Mouse (Mus musculus): Measurements from ENCODE around the gene Barx2.
A peak's percentile ranks its signal among the peaks of the same experiment; 100 is the strongest.
"Not testable (repeated sequence)": the region's sequence is repeated elsewhere in the genome, so short reads cannot be mapped to it uniquely, and the experiment has no call there.

The Barx2 gene

DNA sequence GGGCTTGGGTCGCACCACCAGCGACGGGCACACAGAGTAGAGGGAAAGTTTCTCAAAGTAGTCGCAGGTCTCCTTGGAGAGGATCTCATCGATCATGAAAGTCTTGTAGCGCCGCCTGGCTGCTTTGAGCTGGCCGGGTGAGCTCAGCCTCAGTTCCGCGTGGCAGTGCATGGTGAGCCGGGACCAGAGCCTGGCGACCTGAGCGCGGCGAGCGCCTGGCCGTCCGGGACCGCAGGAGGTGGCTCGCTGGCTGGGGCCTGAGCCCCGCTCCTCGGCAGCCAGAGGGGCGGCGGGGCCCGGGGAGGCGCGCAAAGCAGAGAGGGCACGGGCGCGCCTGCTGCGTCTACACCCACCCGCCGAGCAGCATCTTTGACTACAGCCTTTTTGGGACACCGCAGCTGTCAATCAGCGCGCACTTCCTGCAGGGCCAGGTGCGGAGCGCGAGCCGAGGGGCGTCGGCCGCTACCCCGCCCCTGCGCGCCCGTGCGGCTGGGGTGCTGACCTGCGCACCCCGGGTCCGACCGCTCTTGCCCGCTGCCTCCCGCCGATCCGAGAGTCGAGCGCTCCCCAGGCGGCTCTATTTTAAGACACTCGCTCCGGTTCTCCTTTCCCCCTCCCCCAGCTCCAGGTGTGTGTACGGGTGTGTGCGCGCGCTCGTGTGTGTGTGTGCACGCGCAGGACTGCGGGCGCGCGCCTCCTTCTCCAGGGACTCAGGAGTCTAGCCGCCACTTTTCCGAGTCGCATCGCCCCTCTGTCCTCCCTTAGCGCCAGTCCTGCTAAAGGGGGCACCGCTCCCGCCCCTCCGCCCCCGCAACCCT, at the start of gene Barx2:
Gene Barx2, minus strand, starts transcription at position 542 of the 818 bp plus-strand sequence.
- peak; percentile 84 for DNase-seq (ENCODE audit: low spot score in 2 of 2)

DNA sequence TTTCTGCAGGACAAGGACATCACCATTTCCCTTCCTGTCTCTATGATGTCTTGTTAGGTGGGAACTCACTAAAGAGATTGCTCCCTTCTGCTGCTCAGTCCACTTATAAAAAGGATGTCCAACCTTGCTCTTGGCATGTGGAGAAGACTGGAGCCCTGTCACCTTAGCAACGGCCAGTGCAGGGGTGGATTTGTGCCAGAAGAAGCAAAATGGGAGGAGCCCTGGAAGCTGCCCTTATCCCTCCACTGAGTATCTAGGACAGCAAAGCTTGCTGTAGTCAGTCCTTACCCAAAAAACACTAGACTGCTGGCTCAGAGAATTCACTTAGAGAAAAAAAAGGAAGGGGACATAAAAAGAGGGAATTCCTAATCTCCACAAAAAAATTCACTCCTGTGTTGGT, 49.0 kb upstream of the Barx2 start:
- peak in 1 of 2 experiments; percentile 29 for DNase-seq (ENCODE audit: low spot score in 2 of 2)

DNA sequence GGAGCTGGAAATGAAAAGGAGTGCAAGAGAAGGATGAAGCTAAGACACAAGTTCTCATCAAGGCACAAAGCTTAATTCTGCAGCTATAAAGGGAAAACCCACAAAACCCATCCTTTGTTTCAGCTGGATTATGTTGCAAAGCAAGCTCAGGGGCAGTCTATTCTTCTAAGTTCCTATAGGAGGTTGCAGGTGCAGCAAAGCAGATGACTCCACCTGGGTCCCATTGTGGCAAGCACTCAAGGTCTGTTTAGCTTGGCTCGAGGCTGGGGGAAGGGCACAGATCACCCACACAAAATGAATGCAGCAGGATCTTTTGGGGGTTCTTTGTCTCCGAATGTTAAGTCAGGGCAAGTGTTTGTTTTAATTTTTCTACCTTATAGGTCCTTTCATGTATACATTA, 47.2 kb upstream of the Barx2 start:
- no peak for DNase-seq (ENCODE audit: low spot score in 2 of 2)

DNA sequence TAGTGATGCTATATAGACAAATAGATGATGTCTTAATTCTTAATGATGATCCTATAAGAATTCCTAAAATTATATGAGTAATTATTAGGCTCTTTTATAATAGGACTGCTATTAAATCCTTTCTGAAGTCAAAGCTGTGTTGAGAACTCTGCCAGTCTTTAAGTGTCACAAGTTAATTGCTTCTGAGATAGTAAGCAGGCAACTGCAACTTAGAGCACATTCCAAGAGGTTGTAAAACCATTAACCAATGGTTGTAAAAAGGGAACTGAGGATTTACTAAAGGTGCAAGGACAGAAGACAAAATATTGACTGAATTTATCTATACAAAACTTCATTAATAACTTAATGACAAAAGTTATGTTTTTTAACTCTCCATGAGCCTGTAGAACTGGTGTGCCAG, 44.9 kb upstream of the Barx2 start:
- no peak for DNase-seq (ENCODE audit: low spot score in 2 of 2)

DNA sequence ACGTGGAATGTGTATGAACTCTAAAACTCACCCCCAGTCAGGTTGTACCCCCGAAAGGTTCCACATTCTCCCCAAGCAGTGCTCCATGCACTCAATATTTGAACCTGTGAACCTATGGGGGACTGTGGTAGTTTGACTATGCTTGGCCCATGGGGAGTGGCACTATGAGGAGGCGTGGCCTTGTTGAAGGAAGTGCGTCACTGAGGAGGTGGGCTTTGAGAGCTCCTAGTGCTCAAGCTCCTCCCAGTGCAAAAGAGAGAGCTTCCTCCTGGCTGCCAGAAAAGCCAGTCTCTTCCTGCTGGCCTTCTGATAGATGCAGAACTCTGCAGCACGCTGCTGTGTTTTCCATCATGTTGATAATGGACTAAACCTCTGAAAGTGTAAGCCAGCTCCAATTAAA, 37.2 kb upstream of the Barx2 start:
- DNase-seq (ENCODE audit: low spot score in 2 of 2) = no peak

DNA sequence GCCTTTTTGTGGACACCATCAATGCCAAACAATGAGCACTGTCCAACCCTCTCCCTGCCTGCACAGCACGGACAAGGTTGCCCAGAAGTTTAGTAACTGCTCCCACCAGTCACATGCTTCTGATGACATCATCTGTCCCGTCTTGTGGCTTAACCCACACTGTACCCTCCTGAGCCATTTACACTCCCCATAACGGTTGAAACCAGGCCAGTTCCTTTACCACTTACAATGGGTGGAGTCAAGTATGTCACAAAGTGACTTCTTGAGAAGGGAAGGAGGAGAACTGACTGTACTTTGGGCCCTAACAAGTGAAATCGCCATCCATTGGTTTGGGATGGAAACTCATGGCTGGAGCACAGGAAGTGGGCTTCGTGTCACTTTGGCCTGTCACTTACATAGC, 35.8 kb upstream of the Barx2 start:
- no peak for DNase-seq (ENCODE audit: low spot score in 2 of 2)

DNA sequence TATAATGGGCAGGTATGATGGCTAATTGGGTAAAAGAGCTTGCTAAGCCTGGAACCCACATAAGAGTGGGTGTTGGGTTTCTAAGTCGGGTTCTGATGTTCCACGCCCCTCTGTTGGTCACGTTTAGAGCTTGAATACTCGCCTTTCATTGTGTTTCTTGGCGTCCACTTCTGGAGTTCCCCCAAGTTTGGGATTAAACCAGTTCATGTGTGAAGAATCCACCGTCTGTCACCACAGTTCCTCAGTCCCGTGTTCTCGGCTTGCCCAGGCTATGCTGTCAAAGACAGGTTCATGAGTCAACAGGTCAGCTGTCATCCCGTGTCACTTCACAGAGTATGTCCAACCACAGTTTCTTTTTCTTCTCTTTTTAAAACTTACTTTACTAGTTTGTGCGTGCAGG, 33.8 kb upstream of the Barx2 start:
- no peak for DNase-seq (ENCODE audit: low spot score in 2 of 2)

DNA sequence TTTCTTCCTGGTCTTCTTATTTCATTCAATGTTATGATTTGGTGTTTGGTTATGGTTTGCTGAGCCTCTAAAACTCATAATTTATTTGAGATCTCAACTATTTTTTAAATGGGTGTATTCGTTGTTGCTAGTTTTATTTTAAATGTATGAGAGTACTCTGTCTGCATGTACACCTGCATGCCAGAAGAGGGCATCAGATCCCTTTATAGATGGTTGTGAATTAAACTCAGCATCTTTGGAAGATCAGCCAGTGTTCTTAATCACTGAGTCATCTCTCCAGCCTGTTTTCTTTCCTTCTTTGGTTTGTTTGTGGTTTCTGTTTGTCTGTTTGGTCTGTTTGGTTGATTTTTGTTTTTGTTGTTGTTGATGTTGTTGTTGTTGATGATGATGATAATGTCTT, 29.1 kb upstream of the Barx2 start:
- no peak for DNase-seq (ENCODE audit: low spot score in 2 of 2)

DNA sequence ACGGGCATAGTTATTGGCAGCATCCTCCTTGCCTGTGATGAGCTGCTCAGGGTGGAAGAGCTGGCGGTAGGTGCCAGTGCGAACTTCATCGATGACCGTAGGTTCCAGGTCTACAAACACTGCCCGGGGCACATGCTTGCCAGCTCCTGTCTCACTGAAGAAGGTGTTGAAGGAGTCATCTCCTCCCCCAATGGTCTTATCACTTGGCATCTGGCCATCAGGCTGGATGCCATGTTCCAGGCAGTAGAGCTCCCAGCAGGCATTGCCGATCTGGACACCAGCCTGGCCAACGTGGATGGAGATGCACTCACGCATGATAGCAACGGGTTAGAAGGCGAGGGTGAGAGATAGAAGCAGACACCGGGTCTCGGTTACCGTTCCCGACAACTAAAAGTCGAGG, 23.2 kb upstream of the Barx2 start:
- not testable (repeated sequence) for DNase-seq (ENCODE audit: low spot score in 2 of 2)

DNA sequence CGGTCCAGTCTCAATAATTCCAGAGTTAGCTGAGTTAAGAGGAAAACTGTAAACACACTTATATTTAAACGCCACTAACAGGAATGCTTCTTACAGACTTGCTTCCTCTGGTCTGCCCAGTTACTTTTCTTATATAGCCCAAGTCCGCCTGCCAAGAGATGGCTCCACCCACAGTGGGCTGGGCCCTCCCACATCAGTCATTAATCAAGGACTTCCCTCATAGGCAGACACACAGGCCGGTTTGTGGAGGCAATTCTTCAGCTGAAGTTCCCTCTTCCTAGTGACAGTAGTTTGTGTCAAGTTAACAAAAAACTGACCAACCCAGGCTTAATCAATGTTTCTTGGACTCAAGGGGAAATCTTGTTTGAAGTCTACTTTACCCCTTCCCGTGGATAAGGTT, 18.4 kb upstream of the Barx2 start:
- DNase-seq (ENCODE audit: low spot score in 2 of 2) = no peak

DNA sequence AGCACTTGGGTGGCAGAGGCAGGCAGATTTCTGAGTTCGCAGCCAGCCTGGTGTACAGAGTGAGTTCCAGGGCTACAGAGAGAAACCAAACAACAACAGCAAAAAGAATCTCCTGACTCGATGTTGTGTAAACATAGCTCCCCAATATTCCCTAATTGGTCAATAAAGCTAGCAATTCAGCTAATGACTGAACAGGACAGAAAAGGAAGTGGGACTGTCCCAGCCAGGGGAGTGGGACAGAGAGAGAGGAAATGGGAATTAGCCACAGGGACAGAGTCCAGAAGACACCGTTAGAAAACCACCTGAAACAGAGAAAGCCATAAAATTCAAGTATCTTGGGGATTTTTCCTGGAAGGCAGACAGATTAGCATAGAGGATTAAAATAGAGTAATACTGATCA, 18.0 kb upstream of the Barx2 start:
- no peak for DNase-seq (ENCODE audit: low spot score in 2 of 2)

DNA sequence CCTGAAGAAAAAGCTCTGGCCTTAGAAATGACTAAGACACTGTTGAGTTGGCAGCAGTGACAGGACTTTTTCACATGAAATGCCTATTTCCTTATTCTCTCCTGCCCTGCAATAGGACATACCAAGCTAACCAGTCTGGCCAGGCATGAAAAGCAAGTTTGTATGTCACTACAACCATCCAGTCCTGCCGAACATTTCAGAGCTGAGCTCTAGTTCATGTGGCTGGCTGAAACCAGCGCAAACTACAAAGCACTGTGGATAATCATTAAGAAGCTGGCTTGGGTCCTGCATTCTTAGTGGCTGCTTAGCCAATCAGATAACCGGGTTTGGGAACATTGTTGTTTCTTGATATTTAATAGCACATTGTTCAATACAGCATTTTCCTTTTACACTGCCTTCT, 13.5 kb upstream of the Barx2 start:
- DNase-seq (ENCODE audit: low spot score in 2 of 2) = no peak

DNA sequence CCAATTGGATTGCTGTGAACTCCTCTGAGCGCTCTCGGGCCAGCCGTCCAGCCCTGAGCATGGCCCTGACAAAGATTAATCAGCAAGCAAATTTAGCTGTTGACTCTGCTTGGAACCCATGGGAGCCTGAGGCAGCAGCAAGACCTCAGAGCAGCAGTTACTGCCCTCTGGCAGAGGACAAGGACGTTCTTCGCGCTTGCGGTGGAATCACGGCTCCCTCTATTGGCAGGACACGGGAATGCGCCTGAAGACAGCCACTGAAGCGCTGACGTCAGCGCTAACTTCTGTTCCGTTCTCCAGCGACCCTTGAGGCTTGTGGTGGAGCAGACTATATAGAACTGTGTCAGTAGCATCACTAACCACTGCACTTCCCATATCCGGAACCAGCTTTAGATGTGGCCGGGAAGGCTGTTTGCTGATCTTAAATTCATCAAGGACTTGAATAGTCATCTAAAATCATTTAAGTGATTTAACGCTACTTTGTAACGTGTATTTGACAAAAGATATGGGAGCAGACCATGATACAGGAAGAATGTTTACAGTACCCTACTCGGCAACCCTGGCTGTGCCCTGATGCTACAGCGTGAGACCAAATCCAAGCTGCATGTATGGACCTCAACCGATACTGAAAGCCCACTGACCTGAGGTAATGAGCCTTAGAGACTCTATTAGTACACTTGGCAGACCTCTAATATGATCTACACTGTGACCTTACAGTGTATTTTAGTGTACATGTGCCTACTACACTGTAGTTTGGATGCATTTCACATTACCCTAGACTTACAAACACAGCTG, 12.8 kb upstream of the Barx2 start:
- DNase-seq (ENCODE audit: low spot score in 2 of 2) = peak; percentile 84 to 89

DNA sequence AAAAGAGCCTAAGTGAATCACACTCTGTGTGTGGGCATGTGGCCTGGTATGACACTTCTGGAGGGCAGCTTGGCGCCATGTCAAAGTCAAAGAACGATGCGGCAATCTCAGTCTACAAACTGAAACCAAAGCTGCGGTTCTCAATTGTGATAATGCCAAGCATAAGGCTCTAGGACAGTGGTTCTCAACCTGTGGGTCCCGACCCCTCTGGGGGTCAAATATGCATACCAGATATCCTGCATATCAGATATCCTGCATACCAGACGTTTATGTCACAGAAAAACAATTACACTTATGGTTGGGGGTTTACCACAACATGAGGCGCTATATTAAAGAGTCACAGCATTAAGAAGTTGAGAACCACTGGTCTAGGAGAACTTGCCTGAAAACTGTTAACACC, 10.3 kb upstream of the Barx2 start:
- DNase-seq (ENCODE audit: low spot score in 2 of 2) = no peak

DNA sequence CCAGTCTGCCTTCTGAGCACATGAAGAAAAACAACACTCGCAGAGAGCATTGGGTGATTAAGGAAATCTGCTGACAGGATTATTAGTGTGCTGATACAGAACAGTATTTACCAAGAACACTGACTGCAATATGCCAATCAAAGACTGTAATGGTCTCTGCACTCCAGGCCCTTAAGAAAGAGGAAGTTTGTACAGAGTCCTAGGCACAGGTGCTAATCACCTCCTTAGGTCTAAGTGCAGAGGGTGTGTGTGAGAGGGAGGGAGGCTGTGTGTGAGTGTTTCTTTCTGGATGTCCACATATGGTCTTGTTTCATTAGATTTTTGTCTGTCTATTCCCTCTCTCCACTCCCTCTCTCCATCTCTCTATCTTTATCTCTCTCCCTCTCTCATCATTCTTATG, 6.5 kb upstream of the Barx2 start:
- DNase-seq (ENCODE audit: low spot score in 2 of 2) = no peak

DNA sequence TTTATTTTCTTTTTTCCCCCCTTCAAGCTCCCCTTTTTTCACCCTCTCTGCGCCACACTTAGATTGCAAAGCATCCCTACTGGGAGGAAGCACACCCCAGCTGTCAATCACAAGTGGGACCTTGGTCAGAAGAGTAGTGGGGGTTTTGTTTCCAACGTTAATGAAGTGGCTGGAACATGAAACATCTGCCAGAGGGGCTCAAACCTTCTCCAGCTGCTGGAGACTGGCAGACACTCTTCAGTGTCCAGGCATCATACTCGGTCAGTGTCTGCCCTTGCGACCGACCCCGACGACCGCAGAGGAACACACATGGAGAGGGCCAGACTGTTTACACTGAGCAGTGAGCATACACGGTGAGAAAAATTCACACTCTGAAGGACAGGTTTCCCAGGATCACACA, 3.2 kb upstream of the Barx2 start:
- no peak for DNase-seq (ENCODE audit: low spot score in 2 of 2)

DNA sequence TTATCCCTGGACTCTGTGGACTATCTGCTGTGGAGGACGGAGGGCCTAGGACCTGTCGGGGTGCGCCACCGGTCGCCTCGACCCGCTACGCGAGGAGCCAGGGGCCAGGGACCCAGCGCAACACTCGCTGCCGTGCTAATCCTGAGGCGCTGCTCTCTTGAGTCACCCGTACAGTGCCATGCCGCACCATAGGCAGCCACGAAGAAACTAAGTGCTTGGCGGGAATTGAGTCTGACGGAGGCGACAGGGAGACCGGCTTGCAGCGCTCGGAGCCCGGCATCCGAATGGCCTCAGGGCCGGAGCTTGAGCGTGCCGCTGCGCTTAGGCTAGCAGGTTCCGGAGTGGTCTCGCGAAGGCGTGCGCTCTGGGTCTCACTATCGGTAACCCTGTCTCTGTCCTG, 1.6 kb upstream of the Barx2 start:
- peak; percentile 32 to 34 for DNase-seq (ENCODE audit: low spot score in 2 of 2)

DNA sequence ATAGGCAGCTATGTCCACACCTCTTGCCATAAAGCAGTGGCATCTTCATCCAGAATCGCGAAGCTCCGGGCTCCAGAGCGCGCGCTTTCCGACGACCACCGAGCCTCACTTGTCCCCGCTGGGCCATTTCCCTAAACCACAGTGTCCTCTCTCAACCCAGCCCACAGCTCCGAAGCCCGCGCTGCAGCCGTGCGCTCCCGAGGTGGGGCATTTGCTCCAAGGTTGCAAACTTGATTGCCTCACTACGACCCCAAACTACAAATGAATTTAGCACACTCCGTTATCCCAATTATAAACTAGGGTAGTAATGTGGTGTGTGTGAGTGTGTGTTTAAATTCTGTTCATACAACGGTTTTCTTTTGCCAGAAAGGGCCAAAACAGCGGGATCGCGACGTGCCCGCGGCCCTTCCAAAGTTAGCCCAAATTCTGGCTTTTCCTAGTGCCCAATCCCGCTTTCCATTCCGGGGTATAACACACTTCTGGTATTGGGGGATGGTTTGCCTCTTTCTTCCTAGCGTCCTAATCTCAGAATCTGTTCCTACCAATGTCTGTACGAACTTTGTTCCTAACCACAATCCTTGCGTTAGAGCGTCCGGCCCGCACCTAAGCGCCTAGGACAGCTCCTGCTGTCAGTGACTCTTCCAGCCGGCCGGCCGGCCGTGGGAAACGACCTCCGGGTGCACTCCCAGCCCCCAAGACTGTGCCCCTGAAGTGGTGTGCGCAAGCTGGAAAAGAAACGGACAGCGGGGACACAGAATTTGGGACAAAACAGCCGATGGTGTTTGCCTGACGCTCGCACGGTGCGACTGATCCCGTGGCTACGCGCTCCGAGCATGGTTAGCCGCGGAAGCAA, 703 bp upstream of the Barx2 start:
- DNase-seq (ENCODE audit: low spot score in 2 of 2) = peak in 1 of 2 experiments; percentile 26

DNA sequence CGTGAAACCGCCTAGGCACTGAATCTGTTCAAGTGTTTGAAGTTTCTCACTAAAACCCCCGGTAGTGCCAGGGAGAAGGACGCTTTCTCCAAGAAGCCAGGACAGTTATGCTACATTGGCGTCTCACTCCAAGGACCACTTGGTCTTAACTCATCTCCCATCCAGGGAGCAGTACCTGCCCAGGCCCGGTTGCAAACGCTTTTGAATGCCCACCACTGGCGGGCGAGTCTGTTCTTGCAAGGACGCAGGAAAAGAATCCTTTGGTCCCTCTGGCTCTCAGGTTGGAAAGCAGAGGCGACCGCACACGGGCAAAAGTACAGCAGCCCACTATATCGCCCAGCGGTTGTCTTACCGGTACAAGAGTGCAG, 725 bp downstream of the Barx2 start:
- no peak for DNase-seq (ENCODE audit: low spot score in 2 of 2)

DNA sequence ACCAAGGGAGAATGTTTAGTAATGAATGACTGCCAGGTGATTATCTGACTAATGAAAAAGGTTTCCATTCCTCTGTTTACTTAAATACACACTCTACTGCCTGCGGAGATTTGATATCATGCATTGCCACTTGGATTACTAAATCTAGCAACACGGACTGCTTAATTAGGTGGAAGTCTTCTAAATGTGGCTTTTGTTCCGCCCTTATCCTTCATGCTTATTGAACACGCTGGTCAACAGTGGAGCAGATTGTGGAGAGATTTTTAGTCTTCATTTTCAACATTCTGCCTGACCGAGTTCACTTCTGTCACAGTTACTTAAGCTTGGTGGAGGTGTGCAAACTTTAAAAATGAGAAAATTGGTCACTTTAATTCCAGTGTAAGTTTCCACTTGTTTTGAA, 3.0 kb downstream of the Barx2 start:
- no peak for DNase-seq (ENCODE audit: low spot score in 2 of 2)

DNA sequence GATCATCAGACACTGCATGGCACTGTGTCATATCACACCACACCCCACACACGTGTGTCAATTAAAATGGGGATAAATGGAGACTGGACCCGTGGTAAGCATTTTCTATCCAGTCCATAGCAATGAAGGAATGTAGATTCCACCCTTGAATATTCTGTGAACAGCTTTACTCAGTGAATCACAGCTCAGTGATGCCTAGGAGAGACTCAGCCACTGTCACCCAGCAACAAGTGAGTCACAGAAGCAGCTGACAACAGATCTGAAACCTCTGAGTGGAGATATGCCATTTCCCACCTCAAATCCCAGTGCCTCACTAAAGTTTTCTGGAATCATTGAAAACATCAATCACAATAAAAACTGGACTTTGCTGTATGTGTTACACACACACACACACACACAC, 11.5 kb downstream of the Barx2 start:
- peak; percentile 53 to 64 for DNase-seq (ENCODE audit: low spot score in 2 of 2)

DNA sequence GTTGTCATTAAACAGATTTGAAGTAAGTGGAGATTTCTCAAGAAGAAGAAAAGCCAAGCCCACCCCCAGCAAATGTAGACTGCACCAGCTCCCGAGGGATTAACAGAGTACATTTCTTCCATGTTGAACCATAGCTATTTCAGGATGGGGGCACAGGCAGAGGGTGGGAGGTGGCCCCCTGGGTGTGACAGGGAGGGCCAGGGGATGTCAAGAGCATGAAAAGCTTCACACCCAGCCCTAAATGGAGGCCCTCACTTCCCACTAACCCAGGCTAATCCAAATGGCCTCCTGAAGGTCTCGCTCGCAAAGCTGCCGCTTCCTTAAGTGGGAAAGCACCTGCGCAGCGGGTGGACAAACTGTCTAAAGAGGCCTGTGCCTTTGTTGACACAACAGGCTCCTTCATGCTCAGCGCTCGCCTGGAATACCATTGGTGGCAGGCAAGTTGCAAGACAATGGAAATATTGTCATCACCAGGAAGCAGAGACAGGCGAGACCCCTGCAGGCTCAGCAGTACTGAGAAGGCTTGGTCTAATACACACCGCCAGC, 18.4 kb downstream of the Barx2 start:
- DNase-seq (ENCODE audit: low spot score in 2 of 2) = no peak

Data from right cerebral cortex, postnatal 10 days (tissue).